Mouse (Mus musculus): Measurements from ENCODE around the gene C130074G19Rik.

DNA sequence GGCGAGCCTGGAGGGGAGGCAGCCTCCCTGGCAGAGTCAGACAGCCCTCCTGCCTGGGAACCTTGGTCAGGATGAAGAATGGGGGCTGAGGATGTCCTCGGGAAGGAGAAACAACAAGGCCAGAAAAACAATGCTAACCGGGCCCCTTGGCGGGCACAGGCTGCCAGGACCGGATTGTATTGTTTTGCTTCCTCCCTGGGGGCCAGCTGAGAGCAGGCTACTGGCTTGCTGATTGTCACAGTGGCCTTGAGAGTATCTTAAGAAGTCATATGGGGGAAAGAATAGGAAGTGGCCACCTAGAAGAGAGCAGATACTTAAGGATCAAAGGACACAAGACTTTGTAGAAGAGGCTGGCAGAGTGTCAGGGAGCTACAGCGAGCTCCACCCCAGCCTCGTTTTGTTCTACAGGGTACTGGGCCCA is 18.6 kb downstream of the C130074G19Rik start:
- no peak for TF ChIP-seq POLR2A (IDR thresholded peaks at IDR 0.05; ENCODE audit: control insufficient read depth in 1 of 2, insufficient read depth in 1 of 2, low read depth in 1 of 2, low read length in 2 of 2, poor library complexity in 1 of 2)
- no peak for TF ChIP-seq TCF12 (IDR thresholded peaks at IDR 0.05; ENCODE audit: low read depth, low read length)
- TF ChIP-seq CTCF (IDR thresholded peaks at IDR 0.05 in 2 of 3, conservative IDR thresholded peaks at IDR 0.05 in 1 of 3; ENCODE audit: control insufficient read depth in 1 of 3, insufficient read depth in 1 of 3, low read depth in 2 of 3, low read length in 3 of 3, poor library complexity in 1 of 3, severe bottlenecking in 1 of 3), result no peak
- no peak for TF ChIP-seq MAZ (IDR thresholded peaks at IDR 0.05; ENCODE audit: low read depth, low read length)
- no peak for TF ChIP-seq TBP (IDR thresholded peaks at IDR 0.05; ENCODE audit: low read depth, low read length)
- no peak for TF ChIP-seq MXI1 (IDR thresholded peaks at IDR 0.05; ENCODE audit: low read depth, low read length)
- no peak for TF ChIP-seq E2F4 (IDR thresholded peaks at IDR 0.05; ENCODE audit: borderline replicate concordance, low read depth, low read length)
- TF ChIP-seq MAX (IDR thresholded peaks at IDR 0.05; ENCODE audit: low read length), result no peak

Measured in MEL (cell line).